Mouse (Mus musculus) lung, adult 18-20 months (tissue): Measurements from ENCODE around the gene Ulk4.
A peak's percentile ranks its signal among the peaks of the same experiment; 100 is the strongest.

Source experiments
- DNase-seq, 2 experiments: peaks; one replicate each; pipeline ENCODE4 v3.0.0; 2022; ENCODE audit warnings: mixed read lengths in 2 of 2

Gene Ulk4

GRCm38 (mm10) chr9:121010544-121010943 lies 266.5 kb downstream of the Ulk4 start:
- no peak for DNase-seq

GRCm38 (mm10) chr9:121005961-121006360 lies 271.0 kb downstream of the Ulk4 start:
- DNase-seq = no peak

DNA sequence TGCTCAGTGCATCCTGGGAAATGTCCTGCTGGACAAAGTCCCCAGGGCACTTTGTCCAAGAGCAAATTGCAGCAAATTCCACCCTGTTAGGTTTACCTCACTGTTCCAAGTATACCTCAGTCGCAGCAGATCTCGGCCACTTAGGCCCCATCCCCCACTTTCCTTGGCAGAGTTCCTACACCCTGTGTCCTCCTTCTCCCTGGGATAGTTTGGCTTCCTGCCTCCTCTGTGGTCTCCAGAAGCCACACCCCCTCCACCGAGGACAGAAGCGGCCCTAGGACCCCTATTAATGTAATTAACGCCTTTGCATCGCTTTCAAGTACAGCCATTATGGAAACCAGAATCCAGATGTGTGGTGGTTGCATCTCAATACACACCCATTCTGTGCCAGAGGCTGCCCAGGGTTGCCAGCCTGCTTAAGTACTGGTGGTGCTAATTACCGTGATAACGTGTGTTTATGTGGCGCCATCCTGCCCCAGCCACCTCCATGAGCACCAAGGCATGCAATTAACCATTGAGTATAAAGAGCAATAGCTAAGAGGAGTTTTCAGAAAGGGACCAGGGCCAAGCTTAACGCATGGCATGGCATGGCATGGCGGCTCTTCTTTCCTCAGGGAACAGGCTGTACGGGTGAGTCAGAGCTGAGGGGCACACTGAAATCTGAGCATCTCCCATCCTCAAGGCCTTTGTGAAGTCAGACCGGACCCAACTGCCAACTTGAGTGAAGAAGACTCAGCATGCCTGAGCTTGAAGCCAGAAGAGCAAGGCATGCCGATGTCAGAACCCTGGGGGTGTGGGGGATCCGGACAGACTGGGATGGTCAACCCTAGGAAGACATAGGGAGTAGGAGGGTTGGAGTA lies 275.1 kb downstream of the Ulk4 start:
- peak in 1 of 2 experiments; percentile 16 for DNase-seq

DNA sequence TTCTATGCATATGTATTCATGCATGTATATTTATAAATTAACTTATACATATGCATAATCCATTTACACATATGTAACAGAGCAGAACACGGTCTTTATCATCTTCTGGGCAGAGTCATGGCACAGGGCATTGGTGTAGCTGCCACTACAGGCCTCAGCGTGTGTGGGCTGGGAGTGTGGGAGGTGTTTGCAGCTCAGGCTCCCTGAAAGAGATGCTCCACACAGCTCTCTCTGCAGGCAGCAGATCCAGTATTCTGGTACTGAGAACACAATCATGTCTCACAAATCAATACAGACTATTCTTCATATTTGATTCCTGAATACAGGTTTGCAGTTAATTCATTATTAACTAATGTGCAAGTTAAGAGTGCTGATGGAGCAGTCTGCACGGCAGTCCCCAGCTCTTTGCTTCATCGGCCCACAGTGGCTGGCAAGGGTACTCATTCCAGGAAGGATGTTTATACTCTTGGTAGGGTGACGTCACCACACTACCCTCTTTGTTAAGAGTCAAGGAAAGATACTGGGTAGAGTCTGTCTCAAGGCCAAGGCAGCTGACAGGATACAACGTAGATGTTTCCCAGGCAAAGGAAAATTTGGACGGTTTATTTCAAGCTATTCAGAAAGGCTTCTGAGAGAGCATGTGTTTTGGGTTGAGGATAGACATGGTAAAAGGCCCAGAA lies 276.2 kb downstream of the Ulk4 start:
- peak in 1 of 2 experiments; percentile 54 for DNase-seq

DNA sequence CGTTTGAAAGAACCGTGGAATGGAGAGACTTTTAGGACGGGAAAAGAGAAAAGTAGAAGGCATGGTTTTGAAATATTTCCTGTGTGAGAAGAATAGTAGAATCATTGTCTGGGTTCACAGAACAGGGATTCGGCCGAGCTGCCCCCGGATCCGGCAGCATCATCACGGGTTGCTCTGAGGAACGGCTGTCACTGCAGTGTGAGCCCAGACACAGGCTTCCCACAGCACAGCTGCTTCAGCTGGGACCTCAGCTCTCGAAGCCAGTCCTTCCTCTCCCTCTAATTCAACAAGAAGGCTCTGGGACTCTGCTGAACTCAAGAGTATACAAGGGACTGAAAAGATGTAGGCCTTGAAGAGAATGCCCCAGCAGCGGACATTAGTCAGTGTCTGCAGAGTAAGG lies 278.3 kb downstream of the Ulk4 start:
- DNase-seq = no peak

DNA sequence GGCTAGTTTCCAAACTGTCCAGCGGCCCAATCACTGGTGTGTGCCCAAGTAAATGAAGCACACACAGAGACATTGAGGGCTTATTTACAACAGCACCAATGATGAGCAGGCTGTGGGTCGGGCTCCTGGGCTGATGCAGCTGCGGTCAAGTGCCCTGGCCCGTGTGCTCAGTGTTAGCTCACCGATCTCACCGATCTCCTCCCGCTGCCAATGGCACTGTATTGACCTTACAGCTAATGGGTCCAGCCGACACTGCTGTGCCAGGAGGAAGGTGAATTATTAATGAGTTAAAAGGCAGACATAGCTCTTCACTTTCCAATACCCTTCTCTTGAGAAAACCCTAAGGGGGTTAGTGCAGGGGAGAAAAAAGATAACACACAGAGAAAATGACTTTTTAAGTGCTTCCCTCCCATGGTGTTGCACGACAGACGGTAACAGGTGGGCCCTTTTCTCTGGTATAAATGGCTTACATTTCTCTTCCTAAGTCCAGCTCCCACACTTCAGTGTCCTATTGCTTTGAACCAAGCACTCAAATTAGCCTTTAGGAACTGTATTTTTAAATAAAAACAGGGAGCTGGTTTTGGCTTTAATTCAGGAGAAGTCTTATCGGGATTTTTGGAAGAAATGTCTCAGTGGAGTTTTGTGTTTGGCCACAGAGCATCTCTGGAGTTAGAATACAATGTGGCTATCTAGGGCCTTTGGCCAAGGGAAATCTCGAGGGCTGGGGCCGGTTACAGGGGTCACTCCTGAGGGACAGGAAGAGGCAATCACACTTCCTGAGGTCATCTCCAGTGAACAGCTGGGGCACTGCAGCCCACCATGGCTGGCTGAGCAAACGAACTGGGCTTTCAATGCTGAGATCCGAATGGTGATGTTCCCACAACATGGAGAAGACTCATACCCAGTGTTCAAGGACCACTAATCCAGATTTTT lies 282.5 kb downstream of the Ulk4 start:
- DNase-seq = no peak

DNA sequence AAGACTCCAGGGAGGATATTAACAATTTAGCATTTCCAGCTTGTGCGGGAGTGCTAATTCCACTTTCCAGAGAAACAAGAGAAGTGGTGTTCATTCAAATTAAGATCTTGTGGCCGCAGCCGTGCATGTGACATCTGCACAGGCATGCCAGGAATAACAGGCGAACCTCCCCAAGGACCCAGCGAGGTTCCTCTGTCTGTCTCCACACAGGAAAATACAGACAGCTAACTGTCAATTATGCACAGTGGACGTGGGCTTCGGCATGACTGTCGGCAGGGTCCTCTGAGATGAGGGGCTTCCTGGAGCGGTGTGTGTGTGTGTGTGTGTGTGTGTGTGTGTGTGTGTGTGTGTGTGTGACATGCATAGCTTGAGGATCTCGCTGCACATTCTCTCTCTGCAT lies 284.0 kb downstream of the Ulk4 start:
- no peak for DNase-seq

GRCm38 (mm10) chr9:120991801-120992200 lies 285.2 kb downstream of the Ulk4 start:
- no peak for DNase-seq

- no peak for DNase-seq
Measured at GRCm38 (mm10) chr9:120989806-120990700, 286.9 kb downstream of the Ulk4 start.

- DNase-seq = no peak
Measured at GRCm38 (mm10) chr9:120988088-120988487, 288.9 kb downstream of the Ulk4 start.

DNA sequence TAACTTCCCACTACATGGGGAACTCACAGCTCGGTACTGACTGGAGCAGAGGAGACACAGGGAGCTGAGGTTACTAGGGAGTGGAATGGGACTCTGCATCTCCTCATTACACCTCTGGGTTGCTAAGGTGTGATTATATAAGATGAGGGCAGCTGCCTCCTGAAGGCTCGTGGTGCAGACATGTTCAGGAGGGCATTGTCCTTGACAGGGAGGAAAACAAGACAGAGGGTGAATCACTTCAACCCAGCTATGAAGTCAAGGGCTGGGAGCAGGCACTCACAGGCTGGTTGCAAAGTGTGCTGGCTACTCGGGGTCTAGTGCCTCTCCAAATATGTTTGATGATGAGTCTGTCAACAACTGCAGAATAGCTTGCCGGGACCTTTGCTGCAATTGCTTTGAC lies 290.0 kb downstream of the Ulk4 start:
- no peak for DNase-seq

DNA sequence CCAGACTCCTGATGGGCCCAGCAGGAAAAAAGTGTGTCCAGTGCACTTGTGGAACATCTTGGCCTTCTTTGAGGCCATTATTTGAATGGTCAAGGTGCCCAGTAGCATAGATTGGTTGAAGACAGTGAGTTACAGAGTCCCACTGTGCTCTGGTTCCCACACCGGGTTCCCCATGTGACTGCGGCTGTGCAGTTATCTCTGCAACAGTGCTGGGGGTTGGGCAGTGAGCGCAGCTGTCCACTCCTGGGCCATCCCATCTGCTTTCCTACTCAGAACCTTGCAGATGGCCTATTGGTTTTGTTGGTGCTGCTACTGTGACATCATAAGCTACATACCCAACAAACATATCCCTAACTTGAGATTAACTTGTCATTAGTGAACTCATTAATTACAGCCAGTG lies 290.7 kb downstream of the Ulk4 start:
- no peak for DNase-seq

- no peak for DNase-seq
Measured at GRCm38 (mm10) chr9:120985524-120985923, 291.5 kb downstream of the Ulk4 start.

GRCm38 (mm10) chr9:120985009-120985408 lies 292.0 kb downstream of the Ulk4 start:
- no peak for DNase-seq

DNA sequence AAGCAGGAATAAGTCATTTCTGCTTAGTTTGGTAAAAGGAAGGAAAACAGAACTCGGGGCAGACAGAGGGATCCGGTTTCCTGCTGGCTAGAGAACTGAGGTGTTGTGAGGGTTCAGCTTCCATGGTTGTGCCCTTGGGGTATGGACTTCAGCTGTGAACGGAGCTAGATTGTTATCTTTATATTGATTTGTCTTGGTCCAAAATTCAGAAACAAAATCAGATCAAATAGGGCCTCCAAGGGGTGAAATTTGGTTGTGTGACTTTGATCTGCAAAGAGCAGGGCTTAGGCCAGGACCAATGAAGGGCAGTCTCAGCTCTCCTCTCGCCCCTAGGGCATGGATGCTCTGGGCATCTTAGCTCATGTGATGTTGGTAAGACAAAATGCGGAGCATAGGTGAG lies 292.5 kb downstream of the Ulk4 start:
- DNase-seq = no peak

DNA sequence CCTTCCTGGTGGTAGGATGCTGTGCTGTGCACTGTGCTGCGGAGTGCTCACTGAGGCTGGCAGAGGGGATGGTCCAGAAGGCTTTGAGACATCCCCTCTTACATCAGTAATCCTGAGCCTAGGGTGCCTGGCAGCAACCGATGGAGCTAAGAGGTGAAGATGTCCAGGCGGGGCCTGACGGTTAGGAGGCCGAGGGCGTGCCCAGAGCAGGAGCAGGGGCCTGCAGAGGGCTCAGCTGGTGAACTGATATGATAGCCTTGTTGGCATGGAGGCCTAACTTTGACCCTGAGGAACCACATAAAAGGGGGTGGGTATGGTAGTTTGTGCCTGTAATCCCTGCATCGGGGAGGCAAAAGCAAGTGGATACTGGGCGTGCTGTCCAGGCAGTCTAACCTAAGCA lies 293.1 kb downstream of the Ulk4 start:
- DNase-seq = no peak

GRCm38 (mm10) chr9:120981777-120982176 lies 295.2 kb downstream of the Ulk4 start:
- no peak for DNase-seq

- DNase-seq = peak; percentile 37 to 56
Measured at GRCm38 (mm10) chr9:120976856-120977255, 300.1 kb downstream of the Ulk4 start.

GRCm38 (mm10) chr9:120976158-120976557 lies 300.8 kb downstream of the Ulk4 start:
- peak in 1 of 2 experiments; percentile 59 for DNase-seq

DNA sequence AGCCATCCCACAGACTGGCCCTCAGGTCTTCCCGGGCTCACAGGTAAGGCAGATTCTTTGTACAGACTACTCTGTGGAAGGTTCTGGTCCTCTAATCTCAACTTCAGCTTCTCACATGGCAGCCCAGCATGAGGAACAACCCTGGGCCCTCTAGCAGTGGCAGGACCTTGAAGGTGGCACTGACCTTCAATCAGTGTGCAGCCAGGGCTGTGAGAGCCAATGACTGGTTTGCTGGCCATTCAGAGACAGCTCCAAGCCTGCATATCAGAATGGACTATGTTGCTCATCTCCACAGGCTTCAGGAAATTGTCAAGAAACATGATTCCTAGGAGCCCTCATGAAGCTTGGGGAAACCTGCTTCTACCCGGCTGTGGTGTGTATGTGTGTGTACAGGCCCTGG lies 302.8 kb downstream of the Ulk4 start:
- DNase-seq = no peak

GRCm38 (mm10) chr9:120973026-120973515 lies 303.9 kb downstream of the Ulk4 start:
- no peak for DNase-seq

DNA sequence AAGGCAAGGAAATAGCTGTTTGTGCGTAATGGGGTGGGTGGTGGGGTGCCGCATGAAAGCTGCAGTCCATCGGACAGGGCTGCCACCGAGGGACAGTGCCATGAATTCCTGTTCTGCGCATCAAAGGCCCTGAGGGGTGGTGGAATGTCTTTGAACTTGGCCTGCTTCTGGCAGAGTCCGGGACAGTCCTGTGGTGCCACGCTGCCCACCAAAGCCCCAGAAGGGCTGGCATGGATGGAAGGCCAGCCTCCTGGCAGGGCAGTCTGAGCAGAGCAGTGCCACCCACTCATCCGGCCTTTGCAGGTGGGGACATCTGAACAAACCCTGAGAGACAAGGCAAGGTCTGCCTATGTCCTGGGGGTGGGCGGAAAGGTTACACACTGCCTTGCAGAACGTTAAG lies 312.0 kb downstream of the Ulk4 start:
- DNase-seq = no peak
